Mouse (Mus musculus) G1E (cell line): ENCODE measurements around the gene Slc35b1.

Experiments used
- CTCF ChIP-seq: IDR thresholded peaks from 2 replicates; pipeline ENCODE4 v1.5.1; 2012; ENCODE audit warnings: low read depth, low read length, inconsistent platforms, mixed read lengths
- GATA1 ChIP-seq: IDR thresholded peaks from 2 replicates; pipeline ENCODE4 v1.6.1; 2012; ENCODE audit warnings: borderline replicate concordance, low read length, inconsistent platforms, mixed read lengths

GRCm38 (mm10) chr11:95365596-95365995 lies 18.9 kb upstream of the Slc35b1 start:
- no peak for TF ChIP-seq CTCF
- no peak for TF ChIP-seq GATA1
